Mouse (Mus musculus) B cell, adult (primary cell): Measurements from ENCODE around the gene Inpp5d. TPM values are rescaled to one million over a fixed set of nuclear protein-coding genes. Genes with fewer than 3 reads are reported as not detected.

Experiments used
- total RNA-seq: library from RNA; stranded (reverse); gene quantifications from 4 replicates; pipeline ENCODE4 v1.2.4, GENCODE M21; 2023; ENCODE audit not compliant: inconsistent age

Inpp5d gene
- total RNA-seq: 718 to 785 TPM (median 748 TPM) in 4 replicates

GRCm38 (mm10) chr1:87620211-87620668 lies at the start of gene Inpp5d:
Gene Inpp5d (plus strand): TSS chr1:87620312.

GRCm38 (mm10) chr1:87573800-87574215 lies 46.3 kb upstream of the Inpp5d start, which contains the start of gene Ngef:
Gene Ngef (minus strand): TSS chr1:87573870.

GRCm38 (mm10) chr1:87755641-87756470 lies 135.7 kb downstream of the Inpp5d start, which contains the start of gene Atg16l1:
Gene Atg16l1 (plus strand): TSS chr1:87755870.

Other genes starting within 250 kb of the Inpp5d start
- gene Kcnj13, start 225.6 kb upstream of the Inpp5d start, total RNA-seq: not detected in 4 replicates
- not detected in 4 replicates for gene Snorc, start 150.0 kb upstream of the Inpp5d start, total RNA-seq
- gene Neu2, start 110.4 kb upstream of the Inpp5d start, total RNA-seq: not detected in 4 replicates
- not detected in 4 replicates for gene Ngef, start 46.4 kb upstream of the Inpp5d start, total RNA-seq
- gene Atg16l1, start 135.6 kb downstream of the Inpp5d start, total RNA-seq: 92.7 to 98.7 TPM (median 94.3 TPM) in 4 replicates
- gene Sag, start 183.4 kb downstream of the Inpp5d start, total RNA-seq: 4.7 to 6.8 TPM (median 5.7 TPM) in 4 replicates
- gene Dgkd, start 233.0 kb downstream of the Inpp5d start, total RNA-seq: 479 to 529 TPM (median 498 TPM) in 4 replicates